Mouse (Mus musculus) spleen, adult 18-20 months (tissue): ENCODE measurements around the gene Fbxl14.

Source experiments
- DNase-seq, 2 experiments: peaks; one replicate each; pipeline ENCODE4 v3.0.0; 2022; ENCODE audit warnings: mixed read lengths in 2 of 2

Fbxl14 gene

DNA sequence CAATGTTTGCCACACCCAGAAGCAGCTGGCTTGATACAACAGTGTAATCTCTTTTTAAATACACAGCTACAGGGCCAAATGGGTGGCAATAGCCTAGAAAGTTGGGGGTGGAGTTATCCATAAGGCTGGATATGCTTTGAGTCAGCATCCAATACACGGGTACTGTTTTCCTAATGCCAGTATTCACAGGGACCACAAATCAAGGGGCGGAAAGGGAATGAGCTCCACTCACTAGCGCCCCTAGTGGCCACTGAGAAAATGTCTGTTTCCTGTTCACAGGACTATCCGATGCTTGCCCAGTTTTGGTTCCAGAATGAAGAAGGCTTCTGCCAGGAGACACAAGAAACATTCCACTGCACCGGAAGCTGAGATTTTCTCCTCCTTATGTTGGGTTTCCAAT is 7.3 kb upstream of the Fbxl14 start:
- peak in 1 of 2 experiments; percentile 62 for DNase-seq

DNA sequence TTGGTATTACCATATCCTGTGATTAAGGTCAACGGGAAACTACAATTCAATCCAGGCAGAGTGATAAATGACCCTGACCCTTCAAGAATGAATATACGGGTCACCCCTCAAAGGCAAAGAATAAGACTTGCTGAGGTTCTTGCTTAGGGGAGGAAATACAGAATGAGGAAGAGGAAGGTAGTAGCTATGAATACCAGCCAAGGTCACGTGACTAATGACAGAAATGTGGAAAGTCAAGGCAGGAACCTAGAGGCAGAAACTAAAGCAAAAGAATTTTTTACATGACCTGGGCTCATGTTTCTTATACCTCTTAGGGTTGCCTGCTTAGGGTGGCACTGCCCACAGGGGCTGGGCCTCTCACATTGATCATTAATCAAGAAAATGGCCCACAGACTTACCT is 6.8 kb upstream of the Fbxl14 start:
- DNase-seq = no peak

DNA sequence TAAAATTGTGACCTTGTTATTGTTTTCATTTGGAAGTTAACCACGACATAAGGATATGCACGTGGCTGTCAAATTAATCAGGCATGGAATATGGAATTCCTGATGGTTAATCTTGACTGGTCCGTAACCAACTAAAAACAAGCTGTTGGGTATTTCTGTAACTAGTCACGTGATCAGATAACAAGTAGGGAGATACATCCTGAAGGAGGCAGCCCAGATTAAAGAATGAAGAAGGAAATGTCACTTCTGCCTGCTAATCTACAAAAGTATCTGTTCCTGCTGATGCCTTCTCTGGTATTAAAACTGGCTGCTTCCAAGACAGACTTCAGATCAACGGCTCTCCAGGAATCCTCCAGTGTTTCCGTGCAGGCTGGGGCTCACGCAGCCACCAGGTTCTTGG is 6.0 kb upstream of the Fbxl14 start:
- no peak for DNase-seq

DNA sequence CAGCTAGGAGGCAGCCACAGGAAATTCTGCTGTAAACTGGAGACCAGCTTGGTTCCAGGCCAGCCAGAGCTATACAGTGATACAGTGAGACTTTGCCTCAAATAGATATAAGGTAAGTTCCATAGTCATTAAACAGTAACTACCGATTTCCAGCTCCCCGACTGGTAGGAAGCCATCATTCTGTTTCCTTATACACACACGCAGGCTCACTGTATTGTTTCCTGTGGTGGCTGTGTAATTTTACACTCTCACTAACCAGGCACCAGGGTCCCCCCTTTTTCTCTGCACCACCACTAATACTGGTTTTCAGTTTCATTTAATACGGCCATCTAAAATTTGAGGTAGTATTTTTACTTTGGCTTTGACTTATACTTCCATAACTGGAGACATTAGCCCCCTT is 5.5 kb upstream of the Fbxl14 start:
- DNase-seq = no peak

DNA sequence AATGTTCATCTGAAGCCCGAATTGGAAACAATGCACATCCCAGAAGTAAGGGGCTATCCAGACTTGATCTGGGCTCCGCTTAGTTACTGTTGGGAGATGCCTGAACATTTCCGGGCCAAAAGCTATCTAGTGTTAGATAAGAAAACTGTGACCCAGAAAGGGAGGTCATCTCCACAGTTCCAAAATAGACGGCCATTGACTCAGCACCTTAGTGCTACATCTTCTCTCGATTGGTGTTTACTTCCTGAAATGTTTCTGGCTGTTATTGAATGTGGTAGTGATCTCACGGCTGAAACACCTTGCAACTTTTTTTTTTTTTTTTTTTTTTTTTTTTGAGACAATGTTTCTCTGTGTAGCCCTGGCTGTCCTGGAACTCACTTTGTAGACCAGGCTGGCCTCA is 3.5 kb upstream of the Fbxl14 start:
- DNase-seq = no peak

DNA sequence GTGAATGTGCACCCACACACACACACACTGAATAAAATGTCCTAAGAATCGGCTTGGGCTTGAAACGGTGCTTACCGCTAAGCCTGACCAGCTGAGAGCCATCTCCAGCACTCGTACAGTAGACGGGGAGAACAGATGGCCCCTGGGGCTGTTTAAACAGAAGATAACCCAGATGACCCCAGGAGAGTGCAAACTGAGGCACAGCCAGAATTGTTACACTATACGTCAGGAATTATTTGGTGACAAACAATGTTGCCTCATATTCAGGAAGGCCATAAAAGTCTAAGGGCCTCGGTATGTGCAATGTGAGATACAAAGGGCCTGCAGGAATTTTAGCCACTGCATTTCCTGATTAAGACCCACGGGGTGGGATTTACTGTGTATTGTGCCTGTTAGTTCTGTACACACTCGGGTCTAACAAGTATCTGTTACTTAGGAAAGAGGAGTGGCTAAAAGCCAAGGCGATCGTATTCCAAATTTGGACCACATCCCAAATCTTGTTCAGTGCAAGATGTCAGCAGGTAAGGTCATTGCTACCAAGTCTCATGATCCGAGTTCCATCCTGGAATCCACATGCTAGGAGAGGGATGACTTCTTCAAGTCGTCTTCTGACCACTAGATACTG is 1.7 kb upstream of the Fbxl14 start:
- no peak for DNase-seq

DNA sequence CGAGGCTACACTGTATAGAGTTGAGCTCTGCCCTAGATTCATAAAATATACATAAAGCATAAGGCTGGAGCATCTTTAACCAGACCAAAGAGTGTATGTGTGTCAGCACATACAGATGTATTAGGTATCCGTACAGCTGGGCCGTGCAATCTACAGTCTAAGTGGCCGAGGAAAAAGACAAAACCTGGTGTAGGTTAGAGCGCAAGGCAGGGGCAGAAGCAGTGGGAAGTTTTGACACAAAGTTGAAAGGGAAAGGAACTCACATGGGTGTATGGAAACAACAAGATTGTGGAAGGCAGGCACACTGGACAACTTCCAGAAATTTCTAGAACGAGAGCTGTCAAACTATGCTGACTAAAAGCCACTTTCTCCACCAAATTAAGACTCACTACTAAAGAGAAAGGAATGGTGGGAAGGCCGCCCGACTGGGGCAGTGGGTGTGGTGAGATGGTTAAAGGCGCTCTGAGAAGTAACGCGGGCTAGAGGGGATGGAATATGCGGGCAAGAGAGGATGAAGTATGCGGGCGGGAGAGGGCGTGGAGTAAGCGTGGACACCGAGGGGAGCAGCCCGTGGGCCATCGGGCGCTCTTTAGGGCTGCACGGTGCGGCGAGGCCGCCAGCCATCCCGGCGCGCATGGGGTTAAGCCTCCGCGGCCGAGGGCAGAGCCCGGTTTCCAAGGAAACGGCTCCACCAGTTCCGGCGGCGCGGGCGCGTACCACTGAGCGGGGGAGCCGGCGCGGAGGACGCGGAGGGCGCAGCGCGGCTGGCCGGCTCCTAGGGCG is 717 bp upstream of the Fbxl14 start:
- DNase-seq = peak; percentile 74 to 81

DNA sequence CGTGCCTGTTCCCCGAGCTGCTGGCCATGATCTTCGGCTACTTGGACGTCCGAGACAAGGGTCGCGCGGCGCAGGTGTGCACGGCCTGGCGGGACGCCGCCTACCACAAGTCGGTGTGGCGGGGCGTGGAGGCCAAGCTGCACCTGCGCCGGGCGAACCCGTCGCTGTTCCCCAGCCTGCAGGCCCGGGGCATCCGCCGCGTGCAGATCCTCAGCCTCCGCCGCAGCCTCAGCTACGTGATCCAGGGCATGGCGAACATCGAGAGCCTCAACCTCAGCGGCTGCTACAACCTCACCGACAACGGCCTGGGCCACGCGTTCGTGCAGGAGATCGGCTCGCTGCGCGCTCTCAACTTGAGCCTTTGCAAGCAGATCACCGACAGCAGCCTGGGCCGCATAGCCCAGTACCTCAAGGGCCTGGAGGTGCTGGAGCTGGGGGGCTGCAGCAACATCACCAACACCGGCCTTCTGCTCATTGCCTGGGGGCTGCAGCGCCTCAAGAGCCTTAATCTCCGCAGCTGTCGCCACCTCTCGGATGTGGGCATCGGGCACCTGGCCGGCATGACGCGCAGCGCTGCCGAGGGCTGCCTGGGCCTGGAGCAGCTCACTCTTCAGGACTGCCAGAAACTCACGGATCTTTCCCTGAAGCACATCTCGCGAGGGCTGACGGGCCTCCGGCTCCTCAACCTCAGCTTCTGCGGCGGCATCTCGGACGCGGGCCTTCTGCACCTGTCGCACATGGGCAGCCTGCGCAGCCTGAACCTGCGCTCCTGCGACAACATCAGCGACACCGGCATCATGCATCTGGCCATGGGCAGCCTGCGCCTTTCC is 623 bp downstream of the Fbxl14 start:
- peak; percentile 66 to 70 for DNase-seq

DNA sequence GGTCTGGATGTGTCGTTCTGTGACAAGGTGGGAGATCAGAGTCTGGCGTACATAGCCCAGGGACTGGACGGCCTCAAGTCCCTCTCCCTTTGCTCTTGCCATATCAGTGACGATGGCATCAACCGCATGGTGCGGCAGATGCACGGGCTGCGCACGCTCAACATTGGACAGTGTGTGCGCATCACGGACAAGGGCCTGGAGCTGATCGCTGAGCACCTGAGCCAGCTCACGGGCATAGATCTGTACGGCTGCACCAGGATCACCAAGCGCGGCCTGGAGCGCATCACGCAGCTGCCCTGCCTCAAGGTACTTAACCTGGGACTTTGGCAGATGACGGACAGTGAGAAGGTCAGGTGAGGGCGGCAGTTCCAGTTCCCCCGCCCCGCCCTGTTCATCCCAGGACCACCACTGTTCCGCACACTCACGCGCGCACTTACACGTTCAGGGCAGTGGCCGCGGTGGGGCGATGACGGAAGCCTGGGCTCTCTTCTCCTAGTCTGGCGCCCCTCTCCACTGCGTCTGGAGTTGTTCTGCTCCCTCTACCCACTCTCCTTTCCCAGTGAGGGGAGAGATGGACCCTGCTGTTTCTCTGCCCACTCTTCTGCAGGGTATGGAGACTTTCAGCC is 1.4 kb downstream of the Fbxl14 start:
- peak; percentile 20 to 30 for DNase-seq

DNA sequence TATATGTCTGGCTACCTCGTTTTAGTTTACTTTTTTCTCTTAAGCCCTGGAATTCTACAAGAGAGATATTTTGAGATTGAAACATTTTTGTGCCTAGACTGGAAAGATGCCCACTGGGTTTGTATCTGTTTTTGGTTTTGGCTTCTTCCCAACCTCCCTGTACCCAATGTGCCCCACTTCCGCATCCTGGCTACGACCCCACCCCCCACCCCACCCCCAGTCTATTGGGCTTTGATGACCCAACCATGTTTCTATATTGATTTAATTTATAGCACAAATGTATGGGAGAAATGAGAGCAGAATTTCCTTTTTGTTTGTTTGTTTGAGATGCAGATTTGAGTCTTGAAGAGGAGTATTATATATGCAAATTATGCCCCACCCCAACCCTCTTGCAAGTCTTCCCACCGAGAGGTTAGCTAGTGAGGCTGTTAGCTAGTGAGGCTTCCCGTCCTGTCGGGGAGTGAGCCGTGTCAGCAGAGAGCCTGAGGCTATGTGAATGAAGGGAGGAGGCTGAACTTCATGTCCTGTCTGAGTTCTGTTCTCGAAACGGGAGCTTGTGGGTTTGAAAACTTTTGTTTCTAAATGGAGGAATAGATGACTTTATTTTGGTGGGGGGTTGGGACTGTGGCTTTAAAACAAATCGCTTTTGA is 2.4 kb downstream of the Fbxl14 start:
- DNase-seq = peak; percentile 16 to 33

DNA sequence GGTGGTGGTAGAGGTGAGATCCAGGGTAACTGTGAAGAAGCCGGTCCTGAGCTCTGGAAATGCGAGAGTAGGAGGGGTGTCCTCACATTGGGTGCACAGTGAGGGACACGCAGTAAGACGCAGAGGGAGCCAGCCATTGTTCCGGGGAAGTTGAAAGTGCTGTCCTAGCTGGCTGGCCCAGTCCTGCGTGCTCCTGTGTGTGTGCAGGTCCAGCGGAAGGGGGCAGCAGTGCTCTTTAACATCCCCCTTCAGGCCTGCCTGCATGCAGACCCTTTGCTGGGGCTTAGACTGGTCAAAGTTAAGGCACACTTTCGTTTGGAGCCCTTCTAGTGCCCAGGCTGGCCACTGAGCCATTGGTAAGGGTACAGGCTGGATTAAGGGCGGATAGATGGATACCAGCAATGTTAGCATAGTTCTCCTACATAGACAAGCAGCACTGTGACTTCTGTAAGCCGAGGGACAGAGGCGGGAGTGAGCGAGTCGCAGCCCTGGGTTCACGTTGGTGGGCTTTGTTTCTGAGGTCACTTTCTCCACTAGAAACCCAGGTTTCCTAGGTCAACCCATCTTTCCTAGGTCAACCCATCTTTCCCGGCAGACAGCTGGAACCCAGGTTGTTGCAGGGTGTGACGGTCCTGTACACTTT is 3.6 kb downstream of the Fbxl14 start:
- peak in 1 of 2 experiments; percentile 13 for DNase-seq

DNA sequence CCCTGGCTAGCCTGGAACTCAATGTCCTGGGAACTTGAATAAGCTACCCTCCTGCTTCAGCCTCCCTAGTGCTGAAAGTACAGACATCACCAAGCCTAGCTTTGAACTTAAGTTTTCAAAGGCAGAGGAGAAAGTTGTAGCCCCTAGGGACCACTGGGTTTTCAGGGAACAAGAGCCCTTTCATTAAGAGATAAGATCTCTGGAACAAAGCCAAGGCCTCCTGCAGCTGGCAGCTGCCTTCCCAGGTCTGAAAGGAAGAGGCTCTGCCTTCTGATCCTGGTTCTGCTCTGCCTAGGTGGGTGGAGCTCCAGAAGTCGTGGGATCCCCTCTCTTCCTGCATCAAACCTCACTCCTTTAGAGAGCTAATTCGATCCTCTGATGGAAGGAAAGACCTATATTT is 6.0 kb downstream of the Fbxl14 start:
- no peak for DNase-seq

DNA sequence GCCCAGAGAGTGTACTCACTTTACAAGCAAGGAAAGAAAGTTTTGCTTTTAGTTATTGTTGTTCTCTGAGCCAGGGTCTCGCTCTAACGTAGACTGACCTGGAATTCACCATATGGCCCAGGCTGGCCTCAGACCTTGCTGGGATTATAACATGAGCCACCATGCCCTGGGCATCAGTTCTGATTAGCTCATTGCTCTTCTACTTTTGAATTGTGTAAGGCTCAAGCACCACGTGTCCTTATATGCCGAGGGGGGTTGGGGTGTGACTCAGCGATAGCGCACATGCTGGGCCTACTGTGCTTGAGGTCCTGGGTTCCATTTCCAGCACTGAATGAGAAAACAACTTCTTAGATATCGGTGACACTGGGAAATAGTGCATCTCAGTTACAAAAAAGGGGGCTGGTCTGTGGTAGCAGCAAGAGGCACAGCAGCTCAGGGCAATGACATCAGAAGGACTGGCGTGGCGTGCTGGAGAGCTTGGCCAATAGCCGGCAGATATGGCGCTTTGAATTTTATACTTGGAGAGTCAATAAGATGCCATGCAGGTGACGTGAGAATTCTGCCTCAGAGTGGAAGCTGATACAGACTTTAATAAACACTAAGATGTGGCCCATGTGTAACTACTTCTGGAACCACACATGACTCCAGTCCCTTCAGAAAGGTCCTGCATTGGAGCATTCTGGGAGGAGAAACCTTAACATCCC is 7.1 kb downstream of the Fbxl14 start:
- no peak for DNase-seq

DNA sequence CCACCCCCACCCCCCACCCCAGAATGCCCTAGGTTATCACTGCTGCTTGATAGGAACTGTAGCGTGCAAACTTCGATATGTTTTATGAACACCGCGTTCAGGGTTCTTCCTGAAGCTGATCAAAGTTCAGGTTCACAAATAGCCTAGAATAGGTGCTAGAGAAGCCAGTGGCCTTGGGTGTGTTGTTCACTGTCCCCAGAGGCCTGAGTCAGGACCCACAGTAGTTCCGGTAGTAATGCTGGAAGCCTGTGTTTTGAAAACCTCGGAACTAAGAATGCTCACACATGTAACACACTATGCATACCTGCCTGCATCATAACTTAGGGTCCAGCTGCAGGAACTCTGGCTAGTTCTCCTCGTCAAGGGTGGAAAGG is 7.6 kb downstream of the Fbxl14 start:
- no peak for DNase-seq

DNA sequence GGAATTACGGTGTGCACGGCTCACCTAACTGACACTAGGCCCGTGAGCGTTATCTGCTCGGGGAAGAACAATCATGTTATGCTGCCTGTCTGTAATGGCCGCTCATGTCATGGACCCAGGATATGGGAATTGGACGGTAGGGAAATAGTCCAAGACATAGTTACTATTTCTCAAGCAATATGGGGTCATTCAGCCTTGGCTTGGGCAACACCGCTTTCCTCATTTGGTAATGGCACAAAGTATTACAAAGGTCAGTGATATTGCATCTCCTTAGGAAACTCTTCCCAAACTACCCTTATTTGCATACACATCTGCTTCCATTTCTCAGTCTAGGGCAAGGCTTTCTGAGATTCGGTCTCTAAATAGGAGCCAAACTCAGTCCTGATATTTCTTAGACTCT is 8.2 kb downstream of the Fbxl14 start:
- no peak for DNase-seq

DNA sequence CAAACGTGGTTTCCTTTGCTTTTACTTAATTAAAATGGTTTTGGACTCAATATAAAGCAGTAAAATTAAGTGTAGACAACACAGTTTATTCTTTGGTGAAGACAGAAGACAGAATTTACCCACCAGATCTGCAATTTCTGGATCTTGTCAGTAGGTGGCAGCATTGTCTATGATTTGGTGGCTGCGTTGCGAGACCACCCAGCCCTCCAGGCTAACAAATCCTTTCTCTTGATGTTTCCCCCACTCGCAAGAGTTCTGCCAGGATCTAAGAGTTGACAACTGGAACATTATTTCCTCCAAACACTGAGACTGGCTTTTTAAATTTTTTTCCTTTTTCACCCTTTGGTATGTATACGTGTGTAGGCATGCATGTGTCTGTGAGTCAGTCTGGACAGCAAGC is 10.3 kb downstream of the Fbxl14 start:
- DNase-seq = no peak

DNA sequence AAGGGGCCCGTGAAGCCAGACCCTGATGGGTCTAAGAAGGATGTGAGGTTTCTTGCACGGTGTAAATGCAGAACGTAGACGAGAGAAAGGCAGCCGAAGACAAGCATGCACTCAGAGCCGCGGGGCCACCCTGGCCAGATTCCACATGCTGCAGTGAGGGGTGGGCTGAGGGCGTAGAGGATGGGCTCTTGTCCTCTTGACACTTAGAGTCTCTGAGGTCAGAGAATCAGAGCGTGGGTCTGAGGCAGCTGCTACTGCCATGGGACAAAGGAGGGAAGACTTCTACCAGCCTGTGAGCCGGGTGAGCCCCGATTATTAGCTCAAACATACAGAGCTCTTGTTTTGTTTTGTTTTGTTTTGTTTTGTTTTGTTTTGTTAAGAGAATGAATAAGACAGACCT is 11.1 kb downstream of the Fbxl14 start:
- DNase-seq = no peak

DNA sequence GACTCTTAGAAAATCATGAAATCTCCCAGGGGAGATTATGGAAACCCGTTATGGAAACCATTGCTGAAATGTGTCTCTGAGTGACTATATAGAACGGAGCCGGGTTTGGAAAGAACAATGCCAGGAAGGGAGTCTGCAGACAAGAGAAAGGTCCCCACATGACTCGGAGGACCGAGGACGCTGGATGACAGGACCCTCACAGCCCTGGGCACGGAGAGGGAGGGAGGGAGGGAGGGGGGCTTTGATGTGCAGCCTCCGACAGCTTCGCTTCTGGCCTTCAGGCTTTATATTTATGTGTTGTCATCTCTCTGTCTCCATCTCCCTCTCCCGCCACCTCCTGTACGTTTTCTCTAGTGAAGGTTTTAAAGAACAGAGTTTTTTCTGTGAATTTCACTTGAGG is 11.5 kb downstream of the Fbxl14 start:
- DNase-seq = no peak

DNA sequence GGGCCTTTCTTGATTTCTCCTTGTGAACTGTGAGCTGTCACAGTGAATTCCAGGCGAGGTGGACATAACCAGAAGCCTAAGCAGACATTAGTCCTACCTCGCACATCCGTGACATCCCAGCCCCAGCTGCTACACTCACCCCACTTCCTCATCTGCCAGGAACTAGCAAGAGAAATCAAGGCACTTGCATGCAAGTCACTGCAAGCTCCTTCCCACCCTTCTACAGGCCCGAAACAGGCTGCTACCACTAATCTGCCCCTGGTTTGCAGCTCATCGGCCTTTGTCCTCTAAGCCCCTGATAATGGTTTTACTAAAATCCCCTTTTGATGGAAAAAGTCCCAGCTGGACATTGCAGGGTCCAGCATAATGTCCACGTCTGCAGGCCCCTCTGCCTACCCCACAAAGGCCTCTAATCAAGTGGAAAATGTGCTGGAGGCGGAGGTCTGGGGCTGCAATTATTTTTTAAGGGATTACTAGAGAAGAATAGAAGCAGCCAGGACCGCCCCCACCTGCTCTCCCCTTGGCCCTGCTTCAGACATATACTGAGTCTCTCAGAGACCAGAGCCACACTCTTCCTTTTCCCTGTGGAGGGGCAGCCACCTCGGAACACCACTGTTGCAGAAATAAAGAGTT is 12.6 kb downstream of the Fbxl14 start:
- DNase-seq = no peak

DNA sequence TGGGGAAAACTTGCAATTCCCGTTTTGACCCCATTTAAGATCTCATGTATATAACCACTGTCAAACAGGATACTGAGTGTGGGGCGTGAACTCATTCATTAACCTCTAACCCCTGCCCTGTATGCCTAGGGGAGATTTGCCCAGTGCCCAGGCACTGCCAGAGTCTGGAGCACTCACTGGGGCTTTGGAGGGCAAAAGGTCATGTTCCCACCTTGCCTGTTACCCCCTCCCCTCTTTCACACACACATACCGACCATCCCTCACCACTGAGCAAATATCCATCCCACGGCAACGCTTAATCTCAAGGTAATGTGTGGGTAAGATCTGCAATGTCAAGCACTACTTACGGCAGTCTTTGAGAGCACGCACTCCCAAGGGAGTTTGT is 13.2 kb downstream of the Fbxl14 start:
- no peak for DNase-seq

DNA sequence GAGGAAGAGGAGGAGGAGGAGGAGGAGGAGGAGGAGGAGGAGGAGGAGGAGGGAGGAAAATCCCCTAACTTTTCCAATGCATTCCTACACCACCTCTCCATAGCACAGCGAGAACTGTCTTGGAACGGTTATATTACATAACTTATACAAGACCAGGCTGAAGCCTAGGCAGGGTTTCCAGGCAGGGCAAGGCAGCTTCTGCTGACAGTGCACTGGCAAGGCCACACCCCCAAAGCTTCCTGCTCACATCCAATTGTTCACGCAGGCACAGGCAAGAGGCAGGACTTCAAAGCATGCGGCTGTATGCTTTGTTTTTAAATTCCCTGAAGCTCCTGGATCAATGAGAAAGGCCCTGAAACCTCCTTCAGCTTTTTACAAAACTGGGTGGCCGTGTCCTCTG is 19.8 kb downstream of the Fbxl14 start:
- DNase-seq = no peak
